Mouse (Mus musculus) liver, embryonic 11.5 days (tissue): ENCODE results near the gene Polr3gl. TPM values are rescaled to one million over a fixed set of nuclear protein-coding genes. Genes with fewer than 3 reads are reported as not detected.

Source experiments
- ATAC-seq: fragments of 200-750 bp; cut with Nextera tagmentation; replicated peaks from 2 replicates; pipeline ENCODE4 v1.8.0; 2017; ENCODE audit warnings: moderate number of reproducible peaks, mild to moderate bottlenecking, moderate TSS enrichment, moderate library complexity; ENCODE audit not compliant: low FRiP score
- DNase-seq: peaks from one replicate; pipeline ENCODE4 v3.0.0-alpha.2; 2017; ENCODE audit warnings: low spot score
- H3K27ac ChIP-seq: fragments of 300-500 bp; sonication (generic); 2 replicates; pipeline ENCODE4 v1.5.1; 2014; ENCODE audit warnings: mild to moderate bottlenecking, low read depth, low read length, control low read depth
- H3K27me3 ChIP-seq: fragments of 300-500 bp; sonication (generic); replicated peaks from 2 replicates; pipeline ENCODE4 v1.6.1; 2014; ENCODE audit warnings: low read length, mixed read lengths; ENCODE audit not compliant: control insufficient read depth, insufficient read depth
- H3K36me3 ChIP-seq: fragments of 300-500 bp; sonication (generic); 2 replicates; pipeline ENCODE4 v1.6.1; 2014; ENCODE audit warnings: mild to moderate bottlenecking, low read length, moderate library complexity, mixed read lengths; ENCODE audit not compliant: control insufficient read depth, insufficient read depth
- H3K4me1 ChIP-seq: fragments of 300-500 bp; sonication (generic); replicated peaks from 2 replicates; pipeline ENCODE4 v1.6.1; 2014; ENCODE audit warnings: low read length, mixed read lengths; ENCODE audit not compliant: control insufficient read depth, insufficient read depth
- H3K4me2 ChIP-seq: fragments of 300-500 bp; sonication (generic); 2 replicates; pipeline ENCODE4 v1.6.1; 2014; ENCODE audit warnings: mild to moderate bottlenecking, control low read depth, moderate library complexity
- H3K4me3 ChIP-seq: fragments of 300-500 bp; sonication (generic); 2 replicates; pipeline ENCODE4 v1.5.1; 2014; ENCODE audit warnings: low read depth, low read length, control low read depth
- H3K9ac ChIP-seq: fragments of 300-500 bp; sonication (generic); 2 replicates; pipeline ENCODE4 v1.6.1; 2014; ENCODE audit warnings: low read depth, low read length, control low read depth
- H3K9me3 ChIP-seq: fragments of 300-500 bp; sonication (generic); 2 replicates; pipeline ENCODE4 v1.6.1; 2016; ENCODE audit warnings: low read length, inconsistent platforms, mixed read lengths; ENCODE audit not compliant: control insufficient read depth
- WGBS: fragments of 180-500 bp; shearing (Covaris S2); extraction: QIAGEN DNeasy Blood & Tissue Kit; methylation state at CpG from one replicate; pipeline ENCODE4 v1.1.7; 2014; 5-methylcytosine and 5-hydroxymethylcytosine counted together
- polyA plus RNA-seq: library from polyadenylated mRNA; unstranded; fragments of >200 nt; fragmentation: Nextera tagmentation; extraction: Ambion mirVana; gene quantifications from 2 replicates; pipeline ENCODE4 v1.2.1, GENCODE M21; 2014

Polr3gl gene
- polyA plus RNA-seq, 1 experiment from 2014 or later, result 21.5 TPM

DNA sequence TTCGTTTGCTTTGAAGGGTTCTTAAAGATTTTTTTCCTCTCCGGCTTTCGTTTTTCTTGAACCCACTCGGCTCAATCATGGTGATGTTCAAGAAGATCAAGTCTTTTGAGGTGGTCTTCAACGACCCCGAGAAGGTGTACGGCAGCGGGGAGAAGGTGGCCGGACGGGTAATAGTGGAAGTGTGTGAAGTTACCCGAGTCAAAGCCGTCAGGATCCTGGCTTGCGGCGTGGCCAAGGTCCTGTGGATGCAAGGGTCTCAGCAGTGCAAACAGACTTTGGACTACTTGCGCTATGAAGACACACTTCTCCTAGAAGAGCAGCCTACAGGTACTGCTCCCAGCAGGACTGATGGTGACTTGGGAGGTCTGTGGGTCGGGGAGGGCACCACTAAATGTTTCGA, 35.8 kb downstream of the Polr3gl start:
- peak overlapping the region; percentile 95 for H3K9ac ChIP-seq
- H3K36me3 ChIP-seq, result peaks cover 20% of the 10 kb centered on the region
- under 1% methylated on average over 17 of the region's 17 CpGs for WGBS
- H3K27me3 ChIP-seq, result no peaks in the 10 kb centered on the region
- no peak for ATAC-seq
- no peak for DNase-seq
- peak overlapping the region; percentile 82 for H3K4me2 ChIP-seq
- H3K4me1 ChIP-seq, result peaks cover 24% of the 10 kb centered on the region
- peak overlapping the region; percentile 73 for H3K27ac ChIP-seq
- H3K9me3 ChIP-seq, result no peaks in the 10 kb centered on the region
- peak overlapping the region; percentile 82 for H3K4me3 ChIP-seq

DNA sequence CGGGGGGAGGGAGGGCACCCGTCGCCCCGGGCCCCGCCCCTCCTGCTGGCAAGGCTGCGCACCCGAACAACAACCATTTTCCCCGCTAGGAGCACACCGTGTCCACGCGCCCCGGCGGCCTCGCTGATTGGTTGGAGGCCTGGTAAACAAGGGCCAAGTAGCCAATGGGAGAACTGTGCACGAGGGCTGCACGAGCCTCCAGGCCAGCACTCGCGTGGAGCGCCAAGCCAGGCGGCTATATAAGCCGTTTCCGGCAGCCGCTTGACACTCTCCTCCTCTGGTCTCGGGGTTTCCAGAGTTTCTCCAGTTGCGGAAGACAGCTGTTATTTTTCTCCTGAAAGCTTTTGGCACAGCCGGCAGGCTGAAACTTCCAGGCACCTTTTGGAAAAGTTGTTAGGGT, 36.3 kb downstream of the Polr3gl start, which contains the start of gene Txnip:
Gene Txnip (plus strand): TSS at position 264 of the 400 bp plus-strand sequence.
- peak within 1 kb of the TSS; percentile 82 for H3K4me3 ChIP-seq
- ATAC-seq, result peak; percentile 99
- peaks cover 24% of the 10 kb centered on the region for H3K4me1 ChIP-seq
- no peaks in the 10 kb centered on the region for H3K9me3 ChIP-seq
- WGBS, result 1% methylated on average over 26 of the region's 26 CpGs
- DNase-seq, result peak; percentile 99
- peaks cover 20% of the 10 kb centered on the region for H3K36me3 ChIP-seq
- peak within 1 kb of the TSS; percentile 82 for H3K4me2 ChIP-seq
- H3K27me3 ChIP-seq, result no peaks in the 10 kb centered on the region
- peak within 1 kb of the TSS; percentile 84 for H3K27ac ChIP-seq
- peak within 1 kb of the TSS; percentile 95 for H3K9ac ChIP-seq

DNA sequence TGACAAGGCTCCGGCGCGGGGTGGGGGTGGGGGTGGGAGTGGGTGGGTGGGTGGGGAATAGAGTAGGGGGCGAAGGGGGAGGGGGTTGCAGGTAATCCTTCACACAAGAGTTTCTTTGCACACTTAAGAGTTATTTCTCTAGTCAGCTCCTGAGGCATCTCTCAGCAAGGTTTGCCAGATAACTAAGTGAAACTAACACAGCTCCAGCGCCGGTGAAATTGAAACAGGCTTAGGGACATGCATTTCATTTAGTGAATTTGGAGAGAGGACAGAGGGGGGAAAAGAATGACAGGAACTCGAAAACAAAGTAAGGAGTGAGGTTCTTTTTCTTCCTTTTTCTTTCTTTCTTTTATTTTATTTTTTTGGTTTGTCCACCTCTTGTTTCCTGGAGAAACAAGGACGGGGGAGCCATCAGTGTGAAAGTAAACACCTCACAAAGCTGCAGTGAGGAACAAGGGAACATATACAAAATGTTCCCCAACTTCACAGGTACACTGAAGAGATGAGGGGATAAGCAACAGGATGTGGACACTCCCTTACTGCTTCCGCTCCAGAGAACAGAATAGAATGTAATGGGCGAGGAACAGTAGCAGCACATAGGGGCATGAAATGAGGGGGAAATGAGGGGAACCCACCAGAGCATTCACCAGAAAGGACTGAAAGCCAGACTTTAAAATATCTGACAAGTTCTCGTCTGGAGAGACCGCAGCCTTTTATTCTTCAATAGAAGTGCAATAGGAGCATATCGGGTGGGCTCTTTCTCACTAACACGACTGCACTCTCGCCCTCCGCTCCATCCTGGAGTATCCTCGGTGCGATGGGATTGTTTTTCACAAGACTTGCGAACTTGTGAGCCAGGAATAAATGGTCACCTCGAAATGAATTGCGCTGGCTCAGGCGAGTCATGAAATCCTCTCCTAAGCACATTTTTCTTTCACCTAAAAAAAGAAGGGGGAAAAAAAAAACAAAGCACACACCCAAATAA, 37.0 kb downstream of the Polr3gl start:
- Histone ChIP-seq H3K9me3 (no peaks in the 10 kb centered on the region), H3K9ac (peak overlapping the region; percentile 95), H3K4me3 (peak overlapping the region; percentile 82), H3K4me2 (peak overlapping the region; percentile 82), H3K4me1 (peaks cover 24% of the 10 kb centered on the region), H3K27ac (peak overlapping the region; percentile 84), H3K27me3 (no peaks in the 10 kb centered on the region), H3K36me3 (peaks cover 20% of the 10 kb centered on the region)
- 5% methylated on average over 22 of the region's 22 CpGs for WGBS
- DNase-seq (peak; percentile 56), ATAC-seq (no peak)

DNA sequence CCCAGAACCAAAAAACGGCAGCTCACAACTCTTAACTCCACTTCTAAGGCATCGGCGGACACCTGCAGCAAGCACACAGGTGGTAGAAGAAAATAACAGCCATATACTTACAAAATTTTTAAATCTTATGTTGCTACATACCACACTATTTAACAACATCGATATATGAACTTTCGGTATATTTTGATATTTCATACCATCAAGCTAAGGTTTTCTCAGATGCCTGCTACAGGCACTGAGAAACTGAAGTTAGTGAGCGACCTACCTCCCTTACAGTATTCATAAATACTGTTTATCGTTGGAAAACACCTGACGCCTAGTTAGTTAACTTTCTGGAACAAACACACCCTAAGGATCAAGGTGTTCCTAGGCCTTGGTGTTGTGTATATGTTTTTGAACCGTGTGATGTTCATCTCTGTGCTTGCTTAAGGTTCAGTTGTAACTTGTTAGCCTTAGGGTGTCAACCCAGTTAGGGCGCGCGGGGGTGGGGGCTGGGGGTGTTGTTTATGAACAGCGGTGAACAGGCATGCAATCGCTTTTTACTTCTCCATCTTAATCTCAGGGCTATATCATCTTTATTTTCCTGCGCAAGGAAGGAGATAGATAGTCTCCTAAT, 37.9 kb downstream of the Polr3gl start:
- H3K9ac ChIP-seq, result peak overlapping the region; percentile 95
- H3K4me1 ChIP-seq, result peaks cover 24% of the 10 kb centered on the region
- ATAC-seq, result no peak

DNA sequence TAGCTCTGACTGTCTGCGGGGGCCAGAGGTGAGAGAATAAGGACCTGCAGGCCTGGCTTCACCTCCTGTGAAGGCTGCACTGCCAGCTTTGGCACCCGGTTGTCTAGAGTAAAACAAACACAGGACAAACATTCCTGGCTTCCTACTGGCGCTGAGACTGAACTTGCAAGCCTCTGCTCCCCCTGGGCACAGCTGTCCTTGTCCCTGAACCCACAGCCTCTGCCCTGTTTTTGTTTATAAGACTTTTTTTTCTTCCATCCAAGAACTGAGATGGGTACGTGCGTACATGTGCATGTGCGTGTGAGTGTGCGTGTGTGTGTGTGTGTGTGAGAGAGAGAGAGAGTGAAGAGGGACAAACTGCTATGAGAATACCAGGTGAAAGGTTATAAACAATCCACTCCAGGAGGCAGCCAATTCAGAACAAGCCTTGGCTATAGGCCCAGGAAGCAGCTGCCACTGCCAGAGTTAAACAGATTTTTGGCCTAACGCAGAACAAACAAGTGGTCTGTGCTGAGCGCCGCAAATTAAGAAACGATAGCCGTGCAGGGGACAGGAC, 38.9 kb downstream of the Polr3gl start:
- Histone ChIP-seq H3K27ac (peak overlapping the region; percentile 9; the same call in 1 of the 2 replicates), H3K4me3 (no peak overlapping the region), H3K36me3 (peaks cover 7% of the 10 kb centered on the region), H3K9ac (0 out of 2 replicates have a peak overlapping the region, but pooled peaks have one; percentile 30), H3K27me3 (0 out of 2 replicates have a peak, but pooled peaks cover 2% of the 10 kb centered on the region), H3K4me2 (no peak overlapping the region), H3K4me1 (peaks cover 20% of the 10 kb centered on the region), H3K9me3 (no peaks in the 10 kb centered on the region)
- DNase-seq (no peak), ATAC-seq (no peak)
- WGBS, result 66% methylated on average over 12 of the region's 12 CpGs

More for the DNA sequence above, 37.9 kb downstream of the Polr3gl start:
- no peaks in the 10 kb centered on the region for H3K27me3 ChIP-seq
- DNase-seq, result no peak
- H3K36me3 ChIP-seq, result peaks cover 17% of the 10 kb centered on the region
- peak overlapping the region; percentile 82 for H3K4me2 ChIP-seq
- WGBS, result 71% methylated on average over 15 of the region's 15 CpGs
- H3K9me3 ChIP-seq, result no peaks in the 10 kb centered on the region
- H3K27ac ChIP-seq, result no peak overlapping the region; the same call in 1 of the 2 replicates
- H3K4me3 ChIP-seq, result peak overlapping the region; percentile 82

DNA sequence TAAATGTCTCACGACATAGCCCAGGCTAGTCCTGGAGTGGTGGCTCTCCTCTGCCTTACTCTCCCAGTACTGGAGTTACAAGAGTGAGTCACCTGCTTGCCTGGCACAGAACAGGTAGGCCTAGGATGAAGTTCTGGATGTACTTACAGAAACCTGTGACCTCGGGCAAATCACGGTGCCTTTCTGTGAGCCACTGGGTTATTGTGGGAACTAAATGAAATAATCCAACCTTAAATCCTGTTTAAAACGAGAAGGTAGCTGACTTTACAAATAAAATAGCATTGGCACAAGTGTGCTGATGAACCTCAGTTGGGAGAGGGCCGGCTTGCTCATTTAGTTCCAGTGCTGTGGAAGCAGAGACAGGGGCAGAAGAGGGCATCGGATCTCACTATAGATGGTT, 39.7 kb downstream of the Polr3gl start:
- DNase-seq (no peak), ATAC-seq (no peak)
- no peak overlapping the region for H3K27ac ChIP-seq
- H3K27me3 ChIP-seq, result 0 out of 2 replicates have a peak, but pooled peaks cover 2% of the 10 kb centered on the region
- H3K4me1 ChIP-seq, result peaks cover 13% of the 10 kb centered on the region
- H3K9me3 ChIP-seq, result no peaks in the 10 kb centered on the region
- no peaks in the 10 kb centered on the region for H3K36me3 ChIP-seq
- 81% methylated on average over 6 of the region's 6 CpGs for WGBS
- no peak overlapping the region for H3K4me3 ChIP-seq
- H3K4me2 ChIP-seq, result no peak overlapping the region
- H3K9ac ChIP-seq, result no peak overlapping the region; the same call in 1 of the 2 replicates

DNA sequence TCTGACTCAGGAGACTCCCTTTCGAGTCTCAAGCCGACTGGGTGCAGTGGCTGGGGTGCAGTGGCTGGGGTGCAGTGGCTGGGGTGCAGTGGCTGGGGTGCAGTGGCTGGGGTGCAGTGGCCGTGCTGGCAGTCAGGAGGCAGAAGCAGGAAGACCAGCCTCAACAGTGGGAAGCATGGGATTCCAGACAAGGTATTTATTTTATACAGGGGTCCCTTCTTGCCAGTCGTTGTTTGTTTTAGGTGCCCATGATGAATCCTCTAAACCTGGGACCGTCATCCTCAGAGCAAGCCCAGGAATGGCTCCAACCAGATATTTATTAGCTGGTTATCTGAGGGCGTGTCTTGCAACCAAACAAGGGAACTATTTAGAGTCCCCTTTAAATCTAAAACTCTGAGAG, 40.4 kb downstream of the Polr3gl start:
- 0 out of 2 replicates have a peak, but pooled peaks cover 2% of the 10 kb centered on the region for H3K27me3 ChIP-seq
- ATAC-seq (no peak), DNase-seq (no peak)
- H3K4me1 ChIP-seq, result peaks cover 13% of the 10 kb centered on the region
- 63% methylated on average over 6 of the region's 6 CpGs for WGBS
- H3K9me3 ChIP-seq, result no peaks in the 10 kb centered on the region
- no peak overlapping the region for H3K4me3 ChIP-seq
- H3K9ac ChIP-seq, result no peak overlapping the region
- no peaks in the 10 kb centered on the region for H3K36me3 ChIP-seq
- no peak overlapping the region for H3K27ac ChIP-seq
- H3K4me2 ChIP-seq, result no peak overlapping the region

DNA sequence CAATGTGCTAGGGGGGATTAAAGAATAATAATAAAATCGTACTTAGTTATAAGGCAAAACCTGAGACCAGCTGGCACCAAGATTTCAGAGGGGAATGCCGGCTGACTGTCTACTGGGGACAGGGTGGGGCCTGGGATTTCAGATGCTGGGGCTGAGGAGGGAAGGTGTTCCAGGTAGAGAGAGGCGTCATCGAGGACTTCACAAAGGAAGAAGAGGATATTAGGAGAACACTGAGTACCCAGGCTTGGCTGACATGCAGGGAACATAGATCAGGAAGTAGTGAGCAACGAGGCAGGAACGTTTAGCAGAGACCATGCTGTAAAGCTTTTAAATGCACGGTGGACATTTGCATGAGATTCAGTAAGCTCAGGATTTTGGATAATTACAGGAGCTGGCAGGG, 42.1 kb downstream of the Polr3gl start:
- 0 out of 2 replicates have a peak, but pooled peaks cover 2% of the 10 kb centered on the region for H3K27me3 ChIP-seq
- no peak overlapping the region for H3K4me3 ChIP-seq
- 56% methylated on average over 7 of the region's 7 CpGs for WGBS
- H3K9me3 ChIP-seq, result no peaks in the 10 kb centered on the region
- ATAC-seq, result no peak
- H3K9ac ChIP-seq, result no peak overlapping the region
- peaks cover 11% of the 10 kb centered on the region for H3K4me1 ChIP-seq
- no peak overlapping the region for H3K27ac ChIP-seq
- no peak for DNase-seq
- H3K36me3 ChIP-seq, result no peaks in the 10 kb centered on the region
- no peak overlapping the region for H3K4me2 ChIP-seq
